Mouse (Mus musculus) common myeloid progenitor, adult 5-6 weeks (primary cell): ENCODE measurements at regions not wholly inside any gene's neighbourhood (a gene's known extent, or its start where the extent isn't known, plus 50 kb on each side); places are given as distances from the start of the nearest gene placed in this dataset.
"Not testable (repeated sequence)": the region's sequence is repeated elsewhere in the genome, so short reads cannot be mapped to it uniquely, and the experiment has no call there.

Experiments used
- ATAC-seq: replicated peaks from 2 replicates; pipeline ENCODE4 v1.8.0; 2016; ENCODE audit warnings: low read depth, mild to moderate bottlenecking, moderate TSS enrichment, inconsistent platforms; ENCODE audit not compliant: poor library complexity, severe bottlenecking

DNA sequence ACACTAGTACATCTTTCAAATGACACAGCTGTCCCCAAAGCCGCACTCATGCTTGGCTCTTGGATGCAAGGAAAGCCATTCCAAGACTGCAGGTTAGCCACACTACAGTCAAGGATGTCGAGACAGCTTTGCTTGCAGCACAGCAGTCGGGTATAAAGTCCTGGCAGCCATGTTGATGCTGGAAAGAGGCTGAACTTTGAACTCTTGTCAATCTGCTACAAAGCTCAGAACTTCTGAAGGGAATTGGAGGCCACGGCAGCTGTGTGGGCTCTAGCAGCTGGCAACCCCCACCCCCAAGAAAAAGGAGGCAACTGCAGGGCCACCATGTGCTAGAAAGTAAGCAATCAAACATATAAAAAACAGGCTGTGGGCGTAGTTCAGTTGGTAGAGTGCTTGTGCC is 90.0 kb upstream of the Zcchc2 start:
- ATAC-seq, result no peak

DNA sequence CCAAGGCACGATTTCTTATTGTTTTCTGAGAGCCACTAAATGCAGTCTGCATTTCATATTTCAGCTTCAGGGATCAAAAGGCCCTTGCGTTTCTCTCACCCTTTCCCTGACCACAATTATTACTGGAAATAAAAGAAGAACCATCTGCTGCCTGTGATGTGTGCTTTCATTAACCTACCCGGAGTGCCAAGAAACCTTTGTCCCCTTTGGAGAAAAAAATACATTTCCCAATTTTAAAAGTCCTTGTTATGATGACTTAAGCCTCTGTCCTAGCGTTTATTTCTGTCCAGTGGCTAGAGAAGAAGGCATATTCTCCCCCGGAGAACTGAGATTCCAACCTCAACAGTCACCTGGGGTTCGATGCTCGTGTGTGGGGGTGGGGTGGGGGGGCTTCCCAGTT is 89.3 kb upstream of the Zcchc2 start:
- ATAC-seq, result no peak

DNA sequence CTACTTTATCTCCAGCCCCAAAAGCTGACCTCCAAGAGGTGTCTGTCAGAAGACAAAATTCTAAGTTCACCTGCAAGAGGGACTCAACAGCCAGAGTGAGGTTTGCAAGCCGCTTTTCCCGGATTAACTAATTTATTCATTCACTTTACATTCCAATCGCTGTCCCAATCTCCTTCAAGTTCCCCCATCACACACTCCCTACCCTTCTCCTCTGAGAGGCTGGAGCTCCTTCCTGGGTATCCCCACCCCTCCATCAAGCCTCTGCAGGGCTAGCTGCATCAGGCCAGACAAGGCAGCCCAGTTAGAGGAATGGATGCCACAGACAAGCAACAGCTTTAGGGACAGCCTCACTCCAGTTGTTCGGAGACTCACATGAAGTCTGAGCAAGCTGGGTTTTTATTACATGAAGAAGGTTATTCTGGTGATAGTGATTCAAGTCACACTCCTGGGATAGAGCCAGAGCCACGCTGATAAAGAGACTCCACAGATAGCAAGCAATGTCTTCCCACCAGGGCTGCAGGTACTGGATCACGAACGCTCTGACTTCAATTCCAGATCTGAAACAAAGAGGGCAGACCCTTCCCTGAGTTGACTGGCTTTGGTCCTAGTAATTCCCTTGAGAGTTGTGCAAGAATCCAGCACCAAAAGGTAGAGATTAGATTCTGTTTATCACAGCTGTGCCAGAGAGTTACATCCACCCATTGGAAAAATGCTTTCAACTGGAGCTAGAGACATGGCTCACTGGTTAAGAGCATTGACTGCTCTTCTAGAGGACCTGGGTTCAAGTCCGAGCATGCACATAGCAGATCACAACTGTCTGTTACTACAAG is 86.7 kb upstream of the Zcchc2 start:
- ATAC-seq, result no peak

DNA sequence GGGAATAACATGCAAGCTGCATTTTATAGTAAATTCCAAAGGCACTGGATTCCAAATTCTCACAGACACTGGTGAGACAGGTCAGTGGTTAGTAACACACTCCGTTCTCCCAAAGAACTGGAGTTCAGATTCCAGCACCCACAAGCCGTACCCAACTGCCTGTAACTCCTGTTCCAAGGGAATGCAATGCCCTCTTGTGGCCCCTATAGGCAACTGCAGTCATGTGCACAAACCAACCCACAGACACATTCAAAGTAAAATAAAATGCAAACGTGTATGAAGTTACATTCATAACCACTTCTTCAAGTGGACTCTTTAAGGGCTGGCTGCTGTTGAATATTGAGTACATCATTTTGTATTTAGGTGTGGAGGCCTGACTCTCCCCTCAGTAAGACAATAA is 85.5 kb upstream of the Zcchc2 start:
- no peak for ATAC-seq

DNA sequence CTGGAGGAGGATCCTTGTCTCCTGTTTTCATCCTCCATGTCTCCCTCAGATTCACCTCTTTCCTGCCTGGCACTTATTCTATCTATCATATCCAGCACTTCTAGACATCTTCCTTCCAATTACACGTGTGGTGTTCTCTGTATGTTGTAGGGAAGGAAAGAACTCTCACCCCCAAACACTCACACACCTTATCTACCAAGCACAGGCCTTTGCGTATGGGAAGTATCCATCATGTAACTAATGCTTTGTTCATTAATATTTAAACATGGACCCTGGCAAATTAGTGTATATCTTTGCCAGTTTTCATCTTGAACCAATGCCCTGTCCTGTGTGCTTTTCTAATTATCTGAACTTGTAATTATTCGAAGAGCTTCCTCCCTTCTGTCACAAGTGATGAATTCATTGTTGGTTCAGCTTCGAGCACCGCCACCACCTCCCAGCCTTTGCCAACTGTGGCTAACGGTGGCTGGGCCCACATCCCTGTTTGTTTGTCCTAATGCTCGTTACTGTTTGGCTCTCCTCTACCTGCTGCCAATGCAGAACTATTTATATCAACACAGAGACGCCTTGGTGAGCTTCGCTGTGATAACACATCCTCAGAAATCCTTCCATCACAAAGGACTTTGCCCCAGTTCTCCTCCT is 84.3 kb upstream of the Zcchc2 start:
- ATAC-seq, result peak; percentile 34

DNA sequence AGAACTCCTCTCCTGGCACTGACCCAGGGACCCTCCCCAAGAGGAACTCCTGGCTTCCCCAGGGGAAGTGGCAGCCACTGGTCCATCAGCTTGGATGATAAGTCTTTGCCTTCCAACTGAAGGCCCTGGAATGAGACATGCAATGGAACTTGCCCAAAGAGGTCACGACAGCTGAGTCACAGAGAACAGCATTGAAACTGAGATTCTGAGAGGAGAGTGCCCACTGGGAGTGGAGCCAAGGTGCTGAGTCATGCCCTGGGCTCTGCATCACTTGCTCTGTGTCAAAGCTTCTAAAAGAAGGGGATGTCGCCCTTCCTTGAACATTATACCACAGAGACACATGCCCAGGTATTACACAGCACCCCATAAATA is 83.8 kb upstream of the Zcchc2 start:
- ATAC-seq, result peak; percentile 84

DNA sequence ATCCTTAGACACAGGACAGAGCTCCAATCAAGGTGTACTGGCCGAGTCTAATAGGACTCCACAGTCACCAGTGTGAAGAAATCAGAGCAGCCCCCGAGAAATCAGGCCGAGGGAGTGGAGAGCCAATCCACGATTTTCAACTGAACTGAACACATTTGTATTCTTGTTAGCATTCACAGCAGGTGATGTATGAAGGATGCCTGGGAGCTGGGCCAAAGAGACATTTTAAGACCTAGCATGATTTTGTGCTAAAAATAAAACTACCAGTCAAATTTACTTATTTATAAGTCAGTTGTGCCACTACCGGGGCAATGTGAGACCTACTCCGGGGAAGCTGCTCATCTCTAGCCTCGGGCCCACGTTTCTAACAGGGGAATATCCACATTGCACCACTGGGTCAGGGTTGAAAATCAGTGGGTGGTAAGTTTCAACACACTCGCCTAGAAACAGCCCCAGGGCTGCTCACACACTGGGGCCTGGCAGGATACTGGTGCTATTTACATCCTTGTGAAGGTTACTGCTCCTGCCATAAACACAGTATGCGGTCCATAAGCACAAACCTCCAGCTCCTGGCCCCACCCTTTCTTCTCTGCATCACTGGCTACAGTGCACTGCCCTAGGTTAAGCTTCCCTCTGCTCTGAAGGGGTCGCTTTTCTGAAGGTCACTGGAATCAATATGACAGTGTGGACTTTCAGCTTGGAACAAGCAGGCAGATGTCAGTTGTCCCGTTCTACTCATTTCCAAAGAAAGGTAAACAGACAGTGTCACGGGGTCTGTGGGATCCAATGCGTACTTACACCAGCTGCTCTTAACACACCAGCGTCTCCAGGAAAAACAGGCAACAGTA is 82.0 kb upstream of the Zcchc2 start:
- ATAC-seq, result no peak

DNA sequence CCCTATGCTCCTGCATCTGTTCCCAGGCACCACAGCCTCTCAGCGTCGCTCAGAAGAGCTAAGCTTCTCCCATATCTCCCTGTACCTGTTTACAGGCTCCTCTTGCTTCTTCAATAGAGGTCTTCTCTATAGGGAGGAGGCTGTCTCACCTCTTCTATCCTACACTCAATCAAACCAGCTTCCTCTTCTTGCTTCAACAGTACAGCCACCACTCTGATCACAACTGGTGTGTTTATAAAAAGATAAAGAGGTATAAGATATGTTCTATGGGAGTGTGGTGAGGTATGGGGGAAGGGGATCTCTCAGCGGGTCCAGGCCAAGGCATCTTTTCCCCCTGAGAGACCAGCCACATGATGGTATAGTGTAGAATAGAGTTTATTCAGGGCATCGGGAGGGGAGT is 81.1 kb upstream of the Zcchc2 start:
- ATAC-seq, result no peak

DNA sequence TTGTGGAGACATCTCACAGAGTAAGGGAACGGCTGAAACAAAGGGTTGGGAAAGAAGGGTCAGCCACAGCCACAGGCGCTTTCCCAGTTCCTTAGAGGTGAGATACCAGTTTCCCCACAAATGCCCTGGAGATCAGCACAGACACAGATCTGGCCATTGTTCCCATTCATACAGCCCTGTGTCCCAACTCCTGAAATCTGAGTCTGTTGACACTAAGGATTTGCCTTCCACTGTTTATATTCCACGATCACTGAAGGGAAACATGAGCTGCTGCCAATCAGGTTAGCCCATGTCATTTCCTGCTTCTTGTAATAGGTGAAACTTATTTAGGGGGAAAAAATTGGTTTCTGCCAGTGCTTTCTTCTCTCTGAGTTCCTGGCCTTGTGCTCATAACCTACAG is 78.5 kb upstream of the Zcchc2 start:
- no peak for ATAC-seq

DNA sequence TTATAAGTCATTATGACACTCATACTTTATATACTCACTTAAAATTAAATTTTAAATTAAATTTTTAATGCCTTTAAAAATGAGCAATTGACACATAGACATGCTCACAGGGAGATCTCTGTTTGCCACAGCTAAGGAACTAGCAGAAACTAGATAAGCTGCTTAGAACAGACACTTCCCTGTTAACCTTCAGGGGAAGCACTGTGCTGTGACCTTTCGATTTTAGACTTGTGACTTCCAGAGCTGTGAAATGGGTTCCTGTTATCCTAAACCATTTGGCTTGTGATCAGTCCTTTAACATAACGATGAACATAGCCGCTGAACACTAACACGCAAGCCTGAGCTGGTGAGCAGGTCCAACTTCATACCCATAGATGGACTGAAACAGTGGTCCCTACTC is 68.4 kb upstream of the Zcchc2 start:
- ATAC-seq, result no peak

DNA sequence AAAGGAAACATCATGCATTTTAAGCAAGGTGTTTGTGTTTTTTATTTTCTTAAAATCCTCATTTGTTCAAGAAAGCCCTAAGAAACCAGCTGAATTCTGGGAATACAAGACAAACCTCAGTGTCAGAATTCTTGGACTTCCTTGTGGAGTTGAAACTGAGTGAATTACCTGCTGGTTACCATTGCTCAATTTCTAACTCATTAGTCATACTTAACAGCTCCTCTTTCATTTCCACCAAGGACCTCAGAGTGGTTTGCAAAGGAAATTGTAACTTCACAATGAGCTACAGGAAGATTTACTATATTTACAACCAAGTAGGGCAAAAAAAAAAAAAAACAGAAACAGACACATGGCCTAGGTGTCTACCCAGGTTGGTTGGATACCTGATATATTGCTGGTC is 67.6 kb upstream of the Zcchc2 start:
- no peak for ATAC-seq

DNA sequence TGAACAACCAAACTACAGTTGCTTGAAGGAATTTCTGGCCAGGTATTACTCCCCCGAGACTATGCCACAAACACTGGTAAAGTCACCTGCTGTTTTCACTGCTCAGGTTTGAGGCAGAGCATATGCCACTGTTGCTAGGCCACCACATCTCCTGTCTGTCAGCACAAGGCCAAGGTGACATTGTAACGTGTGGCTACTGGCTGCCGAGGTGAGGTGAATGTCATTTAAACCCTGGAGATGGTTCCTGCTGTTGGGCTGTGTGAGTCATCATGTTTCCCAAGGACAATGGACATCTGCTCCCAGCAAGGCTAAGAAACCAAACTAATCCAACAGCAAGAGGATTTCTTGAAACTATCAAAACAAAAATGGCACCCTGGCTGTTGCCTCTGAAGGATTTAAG is 67.2 kb upstream of the Zcchc2 start:
- no peak for ATAC-seq

DNA sequence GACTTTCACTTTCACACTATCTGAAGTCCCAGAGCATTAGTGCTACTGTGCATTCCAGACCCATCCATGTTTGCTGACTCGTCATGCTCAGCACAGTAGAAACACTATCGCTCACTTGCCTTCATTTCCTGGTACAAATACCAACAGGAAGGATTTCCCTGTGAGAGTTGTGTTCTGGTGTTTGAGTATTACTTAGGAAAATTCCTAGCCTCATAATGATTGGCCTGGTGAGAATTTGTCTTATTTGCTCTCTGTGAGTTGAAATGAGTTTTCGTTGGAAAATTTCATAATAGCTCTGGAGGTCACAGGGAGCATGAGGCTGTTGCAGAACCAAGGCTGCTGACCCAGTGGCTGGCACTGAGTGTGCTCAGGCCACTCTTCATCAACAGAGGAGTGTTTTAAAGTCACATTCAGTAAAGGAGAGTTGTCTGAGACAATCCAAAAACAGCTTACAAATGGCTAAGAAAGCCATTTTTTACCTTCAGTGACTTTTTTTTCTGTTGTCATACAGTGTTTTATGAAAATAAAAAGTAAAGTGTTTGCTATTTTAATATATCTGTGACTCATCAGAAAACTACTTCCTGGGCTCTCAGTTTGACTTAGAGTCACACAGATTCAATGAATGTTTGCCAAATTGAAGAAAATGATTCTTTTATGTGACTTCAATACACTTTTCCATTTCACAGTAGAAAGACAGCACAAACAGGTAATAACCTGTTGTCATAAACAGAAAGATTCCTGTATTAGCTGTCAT is 64.4 kb upstream of the Zcchc2 start:
- ATAC-seq, result 0 out of 2 replicates have a peak, but pooled peaks have one; percentile 22

DNA sequence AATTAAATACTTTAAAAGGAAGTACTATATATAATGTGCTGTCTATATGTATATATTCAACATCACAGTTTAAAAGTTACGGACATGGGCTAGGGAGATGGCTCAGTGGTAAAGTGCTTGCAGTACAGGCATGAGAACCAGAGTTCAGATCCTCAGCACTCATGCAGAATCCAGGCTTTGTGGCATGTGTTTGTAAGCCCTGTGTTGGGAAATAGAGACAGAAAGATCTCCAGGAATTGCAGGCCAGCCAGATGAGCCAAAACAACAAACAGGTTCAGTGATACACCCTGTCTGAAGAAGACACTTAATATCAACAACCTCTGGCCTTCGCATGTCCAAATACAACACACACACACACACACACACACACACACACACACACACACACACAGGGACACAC is 63.3 kb upstream of the Zcchc2 start:
- ATAC-seq, result no peak

DNA sequence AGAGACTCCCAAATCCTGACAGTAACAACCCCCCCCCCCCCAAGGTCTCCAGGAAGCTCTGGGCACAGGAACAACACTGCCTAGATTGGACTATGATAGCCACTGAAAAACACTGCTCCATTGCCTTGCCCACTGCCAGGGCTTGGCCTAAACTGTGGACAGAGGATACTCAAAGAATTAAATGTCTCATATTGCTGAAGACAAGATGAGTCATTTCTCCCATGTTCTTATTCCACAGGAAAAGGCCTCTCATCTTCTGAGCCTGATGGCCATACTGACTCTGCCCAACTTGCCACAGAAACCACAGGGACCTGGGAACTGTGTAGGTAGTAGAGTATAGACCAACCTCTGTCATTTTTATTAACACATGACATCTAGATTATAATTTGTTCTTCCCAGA is 59.4 kb upstream of the Zcchc2 start:
- ATAC-seq, result no peak

DNA sequence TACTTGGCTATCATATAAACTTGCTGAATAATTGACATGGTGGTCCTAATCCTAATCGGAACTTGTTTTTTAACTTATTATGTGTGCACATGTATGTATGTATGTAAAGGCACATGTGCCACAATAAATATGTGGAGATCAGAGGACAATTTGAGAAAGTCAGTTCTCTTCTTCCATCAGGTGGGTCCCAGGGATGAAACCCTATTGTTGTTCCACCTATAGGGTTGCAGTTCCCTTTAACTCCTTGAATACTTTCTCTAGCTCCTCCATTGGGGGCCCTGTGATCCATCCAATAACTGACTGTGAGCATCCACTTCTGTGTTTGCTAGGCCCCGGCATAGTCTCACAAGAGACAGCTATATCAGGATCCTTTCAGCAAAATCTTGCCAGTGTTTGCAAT is 56.0 kb upstream of the Zcchc2 start:
- not testable (repeated sequence) for ATAC-seq
